Mouse (Mus musculus): Measurements from ENCODE around the gene Smco2.

- TF ChIP-seq CTCF (IDR thresholded peaks at IDR 0.05): no peak
- no peak for TF ChIP-seq EP300 (IDR thresholded peaks at IDR 0.05)
Measured at GRCm38 (mm10) chr6:146907795-146908190, 57.9 kb downstream of the Smco2 start.

All from lung, postnatal 0 days (tissue).